Mouse (Mus musculus): Measurements from ENCODE around the gene Cux1.

Cux1 gene

DNA sequence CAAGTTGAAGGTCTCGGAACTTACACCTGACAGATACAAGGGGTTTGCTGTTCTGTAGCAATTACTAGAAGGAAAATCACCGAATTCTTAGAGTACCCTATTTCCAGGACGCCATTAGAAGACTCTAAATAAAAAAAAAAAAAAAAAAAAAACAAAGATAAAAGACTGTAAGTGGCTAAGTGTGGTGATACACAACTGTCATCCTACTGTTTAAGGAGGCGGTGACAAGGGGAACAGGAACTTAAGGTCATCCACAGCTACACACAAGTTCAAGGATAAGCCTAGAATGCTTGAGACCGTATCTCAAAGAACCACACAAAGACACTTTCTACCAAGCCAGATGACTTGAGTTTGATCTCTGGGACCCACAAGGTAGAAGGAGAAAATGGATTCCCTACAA, 56.7 kb downstream of the Cux1 start:
- no peak for DNase-seq (ENCODE audit: extremely low spot score, low spot score)

DNA sequence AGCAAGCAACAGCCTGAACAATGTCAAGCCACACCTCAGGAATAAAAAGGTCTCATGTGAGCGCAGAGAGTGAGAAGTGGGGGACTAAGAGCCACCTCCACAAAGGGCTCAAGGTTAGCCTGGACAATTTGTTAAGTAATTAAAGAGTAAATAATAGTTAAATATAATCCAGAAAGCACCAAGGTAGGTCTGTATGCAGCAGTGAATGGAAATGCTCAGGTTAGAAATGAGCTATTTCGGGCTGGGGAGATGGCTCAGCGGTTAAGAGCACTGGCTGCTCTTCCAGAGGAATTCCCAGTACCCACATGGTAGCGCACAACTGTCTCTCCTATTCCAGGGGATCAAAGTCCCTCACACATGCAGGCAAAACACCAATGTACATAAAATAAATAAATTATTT, 59.7 kb downstream of the Cux1 start:
- DNase-seq (ENCODE audit: extremely low spot score, low spot score) = no peak

DNA sequence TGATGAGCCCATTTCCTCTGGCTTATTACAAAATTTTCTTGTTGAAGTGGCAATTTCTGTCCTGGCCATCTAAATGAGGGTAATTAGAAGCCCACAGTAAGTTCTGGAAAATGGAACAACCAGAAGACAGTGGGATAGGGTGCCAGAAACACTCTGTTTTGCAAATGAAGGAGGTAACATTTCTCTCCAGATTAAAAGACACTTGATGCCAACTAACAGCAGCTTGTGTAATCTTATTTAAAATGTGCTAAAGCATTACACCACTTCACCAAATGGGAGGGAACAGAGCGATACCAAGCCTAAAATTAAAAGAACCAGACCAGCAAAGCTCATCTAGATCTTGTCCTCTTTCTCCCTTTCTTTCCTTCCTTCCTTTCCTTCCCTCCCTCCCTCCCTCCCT, 61.0 kb downstream of the Cux1 start:
- DNase-seq (ENCODE audit: extremely low spot score, low spot score) = no peak

DNA sequence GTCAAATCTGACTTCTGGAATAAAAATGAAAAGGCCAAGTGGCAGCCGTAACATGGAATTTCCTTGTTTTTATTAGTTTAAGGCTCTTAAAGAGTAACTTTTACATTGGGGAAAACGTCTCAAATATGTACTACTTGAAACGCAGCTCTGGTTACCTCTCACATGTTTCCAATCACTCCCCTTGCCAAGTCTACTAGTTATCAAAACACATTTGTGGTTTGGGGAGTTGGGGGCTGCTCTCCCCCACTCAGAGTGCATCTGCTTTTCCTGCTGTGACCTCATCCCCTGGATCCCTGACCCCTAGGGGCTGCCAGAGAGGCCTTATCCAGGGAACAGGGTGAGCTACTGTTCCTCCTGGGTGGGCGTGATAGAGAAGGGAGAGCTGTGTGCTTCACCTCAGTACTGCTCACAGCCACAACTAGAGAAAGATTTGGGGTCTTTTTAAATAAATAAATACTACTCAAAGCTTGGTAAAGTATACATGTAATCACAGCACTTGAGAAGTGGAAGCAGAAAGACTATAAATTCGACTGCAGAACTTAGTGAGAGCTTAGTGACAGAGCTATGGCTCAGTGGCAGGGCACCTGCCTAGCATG, 64.7 kb downstream of the Cux1 start:
- DNase-seq (ENCODE audit: extremely low spot score, low spot score) = peak; percentile 25

DNA sequence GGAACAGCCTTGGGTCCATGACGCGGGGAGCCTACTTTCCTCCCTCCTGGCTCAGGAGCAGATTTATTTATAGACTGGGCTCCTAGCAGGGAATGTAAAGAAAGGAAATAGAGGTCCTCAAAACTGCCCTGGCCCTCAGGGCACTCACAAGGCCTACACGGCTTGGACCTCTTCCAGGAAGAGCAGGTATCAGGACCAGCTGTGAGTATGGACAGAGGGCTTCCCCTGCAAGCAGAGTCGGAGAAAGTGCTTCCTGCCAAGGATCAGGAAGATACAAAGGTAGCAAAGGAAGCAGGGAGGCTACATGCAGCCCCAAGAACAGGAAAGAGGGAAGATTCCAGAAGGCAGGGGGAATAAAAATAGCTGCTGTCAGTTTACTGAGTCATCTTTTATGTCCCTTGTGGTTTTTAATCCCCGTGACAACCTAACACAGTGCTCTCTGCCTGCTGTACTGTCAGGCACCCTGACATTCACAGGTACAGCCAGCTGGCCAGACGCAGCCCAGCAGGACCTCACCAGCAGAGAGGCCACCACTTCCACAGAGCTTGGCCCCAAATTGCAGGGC, 66.9 kb downstream of the Cux1 start:
- no peak for DNase-seq (ENCODE audit: extremely low spot score, low spot score)

DNA sequence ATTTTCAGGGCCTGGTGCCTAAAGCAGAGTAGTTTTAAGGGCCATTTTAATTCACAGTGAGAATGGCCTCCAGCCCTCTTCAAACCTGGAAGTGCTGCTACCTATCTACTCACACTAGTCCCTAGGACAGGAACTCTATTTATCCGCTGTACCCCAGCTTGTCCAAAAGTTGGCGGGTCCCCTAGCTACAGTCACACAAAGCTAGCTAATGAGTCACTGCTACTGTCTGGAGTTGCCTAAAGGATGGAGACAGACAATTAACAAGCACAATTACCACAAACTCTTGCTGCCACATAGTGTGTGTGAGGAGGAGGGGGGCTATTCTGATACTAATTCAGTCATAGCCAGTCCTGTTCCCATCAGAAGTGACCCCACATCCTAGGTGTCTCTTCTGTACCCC, 68.0 kb downstream of the Cux1 start:
- DNase-seq (ENCODE audit: extremely low spot score, low spot score) = no peak

DNA sequence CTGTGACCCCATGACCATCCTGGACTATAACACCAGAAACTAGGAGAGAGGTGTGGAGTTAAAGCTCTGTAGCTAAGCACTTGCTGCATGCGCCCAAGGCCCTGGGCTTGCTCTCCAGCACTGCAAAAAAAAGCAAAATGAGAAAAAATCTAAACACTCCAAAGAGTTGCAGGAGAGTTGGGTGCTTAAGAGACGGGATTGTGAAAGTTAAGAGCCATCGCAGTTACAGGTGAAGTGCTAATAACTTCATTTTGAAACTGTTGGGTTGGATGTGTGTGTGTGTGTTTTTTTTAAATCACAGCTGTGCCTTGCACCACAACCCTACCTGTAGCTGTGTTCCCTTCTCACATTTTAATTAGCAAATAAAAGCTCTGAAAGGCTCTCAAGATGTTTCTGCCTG, 68.5 kb downstream of the Cux1 start:
- no peak for DNase-seq (ENCODE audit: extremely low spot score, low spot score)

DNA sequence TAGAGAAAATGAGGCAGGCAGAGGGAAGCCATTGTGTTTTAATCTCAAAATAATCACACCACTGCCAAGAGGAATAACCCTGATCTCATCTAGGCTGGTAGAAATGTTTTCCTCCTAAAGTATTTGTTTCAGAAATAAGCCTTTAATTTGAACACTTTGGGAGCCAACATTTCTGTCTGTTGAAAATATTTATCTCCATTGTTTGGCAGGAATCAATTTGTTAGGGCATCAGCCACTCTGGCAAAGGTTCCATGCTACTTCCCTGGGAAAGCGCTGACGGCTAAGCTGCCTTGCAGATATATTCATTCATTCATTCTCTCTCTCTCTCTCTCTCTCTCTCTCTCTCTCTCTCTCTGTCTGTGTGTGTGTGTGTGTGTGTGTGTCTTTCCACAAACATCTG, 70.0 kb downstream of the Cux1 start:
- DNase-seq (ENCODE audit: extremely low spot score, low spot score) = no peak

DNA sequence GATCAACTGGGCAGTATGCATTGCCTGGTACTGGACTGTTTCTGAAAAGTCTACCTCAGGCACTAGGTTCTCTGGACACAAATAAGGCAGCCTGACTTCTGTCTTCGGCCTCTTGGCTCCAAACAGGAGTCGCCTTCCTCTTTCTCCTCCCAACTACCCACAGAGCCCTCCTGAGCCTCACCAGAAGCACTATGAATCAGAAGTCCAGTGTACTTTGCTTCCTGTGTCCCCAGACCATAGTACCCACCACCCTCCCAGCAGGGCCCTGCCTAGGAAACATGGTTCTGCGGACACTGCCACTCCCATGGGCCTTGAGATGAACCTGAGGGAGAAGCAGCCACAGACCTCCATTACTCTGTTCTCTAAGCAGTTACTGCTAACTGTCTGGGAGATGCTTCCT, 71.7 kb downstream of the Cux1 start:
- DNase-seq (ENCODE audit: extremely low spot score, low spot score) = no peak

DNA sequence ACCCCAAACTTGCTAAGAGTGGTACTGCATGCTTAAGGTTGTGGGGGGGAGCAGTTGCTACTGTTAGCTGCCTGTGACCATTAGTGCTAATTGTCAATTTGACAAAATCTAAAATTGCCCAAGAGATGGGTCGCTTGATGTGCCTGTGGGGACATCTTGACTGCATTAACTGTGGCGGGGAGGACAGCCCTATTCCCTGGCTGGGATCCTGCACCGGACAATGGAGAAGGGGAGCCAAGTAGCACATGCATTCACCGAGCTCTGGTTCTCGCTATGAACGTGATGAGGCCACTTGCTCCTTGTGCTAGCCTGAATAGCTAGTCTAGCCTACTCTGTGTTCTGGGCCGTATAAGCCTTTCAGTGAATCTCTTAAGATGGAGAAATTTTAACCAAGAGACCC, 72.4 kb downstream of the Cux1 start:
- DNase-seq (ENCODE audit: extremely low spot score, low spot score) = no peak

DNA sequence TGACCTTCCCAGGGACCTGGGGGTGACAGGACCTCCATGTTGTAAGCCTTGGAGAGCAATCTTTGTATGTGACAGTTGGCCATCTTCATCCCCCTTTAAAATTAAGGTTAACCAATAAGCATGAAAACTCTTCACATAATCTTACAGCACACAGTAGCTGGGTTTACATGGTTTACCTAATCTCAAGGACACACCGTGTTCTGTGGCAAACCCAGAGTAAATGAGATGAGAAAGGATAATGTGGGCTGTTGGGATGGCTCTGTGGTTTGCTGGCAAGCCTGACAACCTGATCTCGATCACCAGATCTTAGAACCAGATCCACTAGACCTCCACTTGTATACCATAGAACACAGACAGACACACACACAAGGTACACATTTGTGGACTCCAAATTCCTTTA, 73.0 kb downstream of the Cux1 start:
- no peak for DNase-seq (ENCODE audit: extremely low spot score, low spot score)

DNA sequence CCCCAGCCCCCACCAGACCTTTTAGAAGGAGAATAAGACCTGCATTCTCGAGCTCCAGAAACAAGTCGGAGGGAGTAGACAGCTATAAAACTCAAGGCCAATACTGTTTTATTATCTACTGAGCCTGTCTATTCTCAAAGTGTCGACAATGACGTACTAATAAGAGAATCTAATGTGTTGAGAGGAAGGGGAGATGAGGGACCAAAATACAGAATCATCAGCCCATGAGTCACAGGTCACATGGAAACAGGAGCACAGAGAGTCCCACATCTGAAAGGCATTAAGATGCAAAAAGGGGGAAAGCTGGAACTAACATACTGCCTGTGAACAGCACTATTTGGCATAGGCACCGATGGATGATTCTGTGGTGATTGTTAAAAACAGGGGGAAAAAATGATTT, 77.8 kb downstream of the Cux1 start:
- DNase-seq (ENCODE audit: extremely low spot score, low spot score) = no peak

DNA sequence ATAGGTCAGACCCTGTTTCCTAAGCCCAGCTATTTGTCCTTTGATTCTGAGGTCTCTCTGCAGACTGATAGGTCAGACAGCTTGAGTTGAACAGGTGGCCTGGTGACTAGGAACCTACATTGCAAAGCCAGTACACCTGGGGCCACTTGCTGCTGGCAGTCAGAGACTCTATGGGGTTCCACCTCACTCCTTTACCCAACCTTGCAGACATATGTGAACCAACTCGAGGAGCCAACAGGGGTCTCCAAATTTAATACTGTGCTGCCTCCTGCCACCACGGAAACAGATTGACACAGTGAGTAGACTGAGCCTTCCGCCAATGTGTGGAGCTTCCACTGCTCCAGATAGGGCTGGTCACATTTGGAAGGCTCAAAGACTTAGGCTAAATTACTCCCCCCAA, 78.6 kb downstream of the Cux1 start:
- DNase-seq (ENCODE audit: extremely low spot score, low spot score) = no peak

DNA sequence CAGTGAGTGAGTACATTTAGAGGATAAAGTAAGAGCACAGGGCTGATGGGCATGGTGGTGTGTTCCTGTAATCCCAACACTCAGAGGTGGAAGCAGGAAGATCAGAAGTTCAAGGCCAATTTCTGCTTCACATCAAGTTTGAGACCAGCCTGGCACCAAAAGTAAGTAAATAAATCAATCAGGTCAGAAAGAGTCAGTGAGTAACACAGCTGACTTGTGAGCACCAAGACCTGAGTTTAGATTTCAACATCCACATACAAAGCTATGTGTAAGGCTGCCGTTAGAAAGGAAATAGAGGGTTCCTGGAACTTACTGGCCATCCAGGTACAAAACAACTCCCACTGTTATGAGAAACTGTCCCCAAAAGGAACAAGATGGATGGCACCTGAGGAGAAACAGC, 79.1 kb downstream of the Cux1 start:
- no peak for DNase-seq (ENCODE audit: extremely low spot score, low spot score)

DNA sequence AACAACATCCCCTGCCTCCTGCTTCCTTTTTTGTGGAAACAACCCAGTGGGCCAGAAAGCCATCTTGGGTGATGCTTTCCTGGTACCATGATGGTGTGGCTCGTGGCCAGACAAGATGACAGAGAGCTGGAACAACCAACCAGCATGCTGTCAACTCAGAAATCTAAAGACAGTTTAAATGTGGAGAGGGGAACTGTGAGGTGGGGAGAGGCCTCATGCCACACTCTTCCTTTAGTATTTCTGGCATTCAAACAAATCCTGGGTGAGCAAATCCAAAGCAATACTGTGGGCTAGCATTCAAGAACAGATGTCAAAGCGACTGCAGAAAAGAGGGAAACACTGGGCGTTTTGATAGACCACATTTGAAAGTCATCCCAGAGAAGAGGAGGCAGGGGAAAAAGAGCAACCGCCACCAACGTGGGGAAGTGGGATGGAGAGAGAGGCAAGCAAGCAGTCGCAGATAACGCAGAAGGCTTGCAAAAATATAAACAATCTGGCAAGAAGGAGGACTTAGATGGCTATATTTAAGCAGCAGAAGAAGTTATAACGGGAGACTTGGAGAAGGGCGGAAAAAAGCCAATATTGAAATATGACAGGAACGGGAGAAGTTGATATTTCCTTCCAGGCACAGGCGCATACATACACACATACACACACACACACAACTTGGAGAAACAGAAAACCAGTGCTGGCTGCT, 79.7 kb downstream of the Cux1 start:
- DNase-seq (ENCODE audit: extremely low spot score, low spot score) = no peak

DNA sequence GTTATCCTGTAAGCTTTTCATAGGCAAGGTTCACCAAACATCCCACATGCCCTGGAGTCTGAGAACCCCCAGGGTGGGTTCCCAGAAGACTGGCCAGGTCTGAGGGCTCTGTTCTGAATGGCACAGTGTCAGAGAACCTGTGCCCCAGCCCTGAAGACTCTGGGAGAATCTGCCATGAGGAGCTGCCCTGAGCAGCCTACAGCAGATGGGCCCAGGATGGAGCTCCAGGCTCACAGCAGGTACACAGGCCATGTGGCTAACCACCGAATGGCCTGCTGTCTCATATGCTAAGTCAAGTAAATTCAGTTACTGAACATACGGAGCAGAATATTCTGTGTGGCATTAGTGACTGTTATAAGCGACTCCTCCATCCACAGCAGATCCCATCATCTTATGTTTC, 80.9 kb downstream of the Cux1 start:
- no peak for DNase-seq (ENCODE audit: extremely low spot score, low spot score)

DNA sequence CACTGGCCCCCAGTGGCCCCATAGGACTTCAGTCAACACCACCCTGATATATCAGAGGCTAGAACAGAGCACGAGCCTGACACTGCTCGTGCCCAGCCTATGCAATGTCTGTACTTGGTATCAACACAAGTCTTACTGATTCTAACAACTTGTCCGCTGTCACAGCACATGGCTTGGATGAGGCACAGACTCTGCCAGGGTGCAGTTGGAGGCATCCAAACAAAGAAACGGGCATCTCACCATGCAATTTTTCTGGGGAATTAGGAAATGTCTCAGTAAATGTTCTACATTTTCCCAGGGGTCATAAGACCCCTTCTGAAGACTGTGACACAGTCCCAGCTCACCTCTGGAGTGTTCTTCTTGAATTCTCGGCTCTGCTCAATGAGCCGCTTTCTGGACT, 81.9 kb downstream of the Cux1 start:
- no peak for DNase-seq (ENCODE audit: extremely low spot score, low spot score)

DNA sequence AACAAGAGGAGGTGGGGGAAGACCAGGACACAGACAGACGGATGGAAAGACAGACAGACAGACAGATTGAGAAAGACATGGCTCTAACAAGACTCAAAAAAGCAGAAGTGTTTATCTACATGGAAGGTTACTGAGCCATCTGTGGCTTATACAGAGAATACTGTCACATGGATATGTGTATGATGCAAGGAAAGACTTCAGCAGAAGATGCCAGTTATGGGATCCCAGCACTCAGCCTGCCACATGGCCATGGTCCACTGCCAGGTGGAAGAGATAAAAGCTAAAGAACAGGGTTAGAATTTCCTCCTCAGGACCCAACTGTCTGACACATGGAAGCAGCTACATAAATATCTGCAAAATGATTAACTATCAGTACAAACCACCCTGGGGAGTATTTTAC, 84.9 kb downstream of the Cux1 start:
- DNase-seq (ENCODE audit: extremely low spot score, low spot score) = no peak

DNA sequence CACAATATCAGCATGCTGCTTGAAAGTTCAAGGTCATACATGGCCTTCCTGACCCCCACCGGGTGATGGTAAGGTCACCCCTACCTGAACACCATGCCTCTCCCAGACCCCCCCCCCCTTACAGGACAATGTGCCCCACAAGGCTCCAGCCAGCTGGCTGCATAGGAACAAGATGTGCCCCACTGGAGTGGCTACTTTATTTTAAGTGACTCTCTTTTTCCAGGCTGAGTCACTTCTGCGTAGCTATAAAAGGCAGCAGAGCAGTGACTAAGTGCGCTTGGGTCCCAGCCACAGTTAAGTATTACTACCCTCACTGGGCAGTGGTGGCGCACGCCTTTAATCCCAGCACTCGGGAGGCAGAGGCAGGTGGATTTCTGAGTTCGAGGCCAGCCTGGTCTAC, 86.7 kb downstream of the Cux1 start:
- no peak for DNase-seq (ENCODE audit: extremely low spot score, low spot score)

DNA sequence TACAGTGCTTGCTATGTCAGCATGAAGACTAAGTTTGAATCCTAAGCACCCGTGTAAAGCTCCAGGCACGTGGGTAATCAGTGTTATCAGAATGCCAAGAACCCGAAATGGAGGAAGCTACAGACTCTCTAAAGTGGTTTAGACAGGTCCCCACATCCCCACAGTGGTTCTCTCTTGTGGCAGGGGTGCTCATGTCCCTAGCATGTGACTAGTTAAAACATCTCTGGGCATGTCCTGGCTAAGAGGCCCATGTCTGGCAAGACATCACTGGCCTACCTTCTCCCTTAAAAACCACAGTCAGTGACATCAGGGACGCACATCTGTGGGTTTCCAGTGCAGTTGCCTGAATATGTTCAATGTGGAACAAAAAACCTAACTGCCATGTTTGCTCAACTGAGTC, 87.5 kb downstream of the Cux1 start:
- DNase-seq (ENCODE audit: extremely low spot score, low spot score) = no peak

DNA sequence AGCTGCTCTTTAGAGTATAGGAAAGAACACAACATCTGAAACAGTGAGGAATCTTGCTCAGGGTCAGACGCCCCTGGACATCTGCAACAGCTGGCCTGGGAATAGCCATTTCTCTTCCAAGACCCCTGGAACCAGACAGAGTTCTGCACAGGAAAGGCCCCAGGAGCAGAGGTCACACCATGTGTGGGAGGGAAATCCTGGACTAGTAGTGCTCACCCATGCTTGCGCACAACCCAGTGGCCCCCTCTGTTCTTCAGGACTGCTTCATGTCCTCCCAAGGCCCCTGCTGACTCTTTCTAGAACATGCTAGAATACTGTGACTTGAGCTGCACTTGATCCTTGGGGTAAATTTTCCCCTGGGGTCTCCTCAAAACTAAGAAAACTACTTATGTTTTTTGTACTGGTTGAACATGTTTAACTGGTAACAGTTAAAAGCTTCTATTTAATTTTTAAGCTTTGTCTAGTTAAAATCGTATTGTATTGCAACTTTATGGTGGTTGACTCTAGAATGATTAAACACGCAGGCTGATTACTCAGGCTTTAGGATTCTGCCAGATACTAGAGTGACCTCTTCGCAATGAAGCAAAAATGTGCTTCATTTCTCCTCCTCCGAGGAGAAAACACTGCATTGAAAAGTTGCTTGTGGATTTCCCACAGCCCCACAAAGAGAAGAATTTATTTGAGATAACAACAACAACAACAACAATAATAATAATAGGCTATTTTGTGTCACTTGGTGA, 88.1 kb downstream of the Cux1 start:
- DNase-seq (ENCODE audit: extremely low spot score, low spot score) = no peak

DNA sequence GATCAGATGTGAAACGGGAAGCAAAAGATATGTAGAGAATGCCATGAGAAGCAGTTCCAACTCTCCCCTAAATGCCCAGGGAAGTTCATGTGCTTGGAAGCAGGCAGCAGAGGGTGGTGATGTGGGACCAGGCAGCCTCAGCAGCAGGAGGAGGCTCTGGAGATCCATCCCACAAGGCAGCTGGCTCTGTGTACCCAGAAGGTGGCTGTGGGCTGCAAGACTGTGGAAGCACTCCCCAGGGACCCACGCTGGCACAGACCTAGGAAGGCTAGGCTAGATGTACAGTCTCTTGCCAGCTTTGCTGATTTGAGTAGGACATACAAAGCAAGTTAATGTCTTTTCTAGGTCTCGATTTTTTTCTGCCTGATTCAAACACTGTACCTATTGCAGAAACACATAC, 91.0 kb downstream of the Cux1 start:
- DNase-seq (ENCODE audit: extremely low spot score, low spot score) = no peak

DNA sequence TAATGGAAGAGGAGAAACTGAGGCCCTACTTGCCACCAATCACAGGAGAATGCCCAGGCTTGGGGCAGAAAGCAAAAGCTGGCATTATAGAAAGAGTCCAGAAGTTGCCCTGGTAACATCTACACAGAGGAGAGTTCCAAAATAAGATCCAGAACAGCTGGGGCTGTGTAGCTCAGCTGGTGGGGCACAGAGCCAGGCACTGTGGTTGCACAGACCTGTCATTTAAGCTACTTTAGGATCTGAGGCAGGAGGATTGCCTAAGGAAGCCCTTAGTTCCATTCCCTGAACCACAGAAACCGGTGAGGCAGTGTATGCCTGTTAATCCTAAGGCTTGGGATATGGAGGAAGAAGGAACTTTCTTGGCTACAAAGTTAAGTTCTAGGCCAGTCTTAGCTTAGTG, 92.1 kb downstream of the Cux1 start:
- DNase-seq (ENCODE audit: extremely low spot score, low spot score) = no peak
